Mouse (Mus musculus) liver, adult 2 months (tissue): Measurements from ENCODE around the gene Gm20671. TPM values are rescaled to one million over a fixed set of nuclear protein-coding genes. Genes with fewer than 3 reads are reported as not detected.

Source experiments
- DNase-seq: peaks from one replicate; pipeline ENCODE4 v3.0.0-alpha.2; 2011; ENCODE audit warnings: low read depth, low spot score; ENCODE audit errors: extremely low read depth
- H3K27ac ChIP-seq: fragments of 200-500 bp; replicated peaks from 2 replicates; pipeline ENCODE4 v1.5.1; 2012; ENCODE audit warnings: low read depth, mild to moderate bottlenecking, control low read depth, inconsistent platforms, low read length; ENCODE audit not compliant: insufficient read depth
- H3K27me3 ChIP-seq: fragments of 200-500 bp; 2 replicates; pipeline ENCODE4 v1.6.1; 2012; ENCODE audit warnings: mild to moderate bottlenecking, moderate library complexity, low read length, inconsistent platforms; ENCODE audit not compliant: control insufficient read depth, insufficient read depth
- H3K36me3 ChIP-seq: fragments of 200-500 bp; 2 replicates; pipeline ENCODE4 v1.6.1; 2012; ENCODE audit warnings: low read length, inconsistent platforms; ENCODE audit not compliant: control insufficient read depth, insufficient read depth
- H3K4me1 ChIP-seq: fragments of 200-500 bp; 2 replicates; pipeline ENCODE4 v1.6.1; 2011; ENCODE audit warnings: low read length; ENCODE audit not compliant: control insufficient read depth, insufficient read depth
- H3K4me3 ChIP-seq: fragments of 200-500 bp; 2 replicates; pipeline ENCODE4 v1.5.1; 2011; ENCODE audit warnings: low read depth, mild to moderate bottlenecking, control low read depth, low read length, moderate library complexity; ENCODE audit not compliant: insufficient read depth
- H3K79me2 ChIP-seq: fragments of 200-500 bp; 2 replicates; pipeline ENCODE4 v1.6.1; 2012; ENCODE audit warnings: inconsistent platforms, mild to moderate bottlenecking, low read length, moderate library complexity; ENCODE audit not compliant: control insufficient read depth, insufficient read depth
- H3K9ac ChIP-seq: fragments of 200-500 bp; 2 replicates; pipeline ENCODE4 v1.6.1; 2012; ENCODE audit warnings: low read depth, mild to moderate bottlenecking, control low read depth, inconsistent platforms, low read length
- CTCF ChIP-seq: fragments of 200-500 bp; IDR thresholded peaks from 2 replicates; pipeline ENCODE4 v1.5.1; 2011; ENCODE audit warnings: low read depth, low read length, control low read depth
- POLR2A ChIP-seq: fragments of 200-500 bp; IDR thresholded peaks from 2 replicates; pipeline ENCODE4 v1.6.1; 2011; ENCODE audit warnings: low read length, control low read depth; ENCODE audit not compliant: insufficient read depth; ENCODE audit errors: extremely low read depth
- WGBS: fragments of 180-500 bp; shearing (Covaris S2); methylation state at CpG from one replicate; pipeline ENCODE4 v1.1.7; 2018; 5-methylcytosine and 5-hydroxymethylcytosine counted together
- polyA plus RNA-seq: library from polyadenylated mRNA; depleted of rRNA; stranded (reverse); fragments of >200 nt; gene quantifications from 2 replicates; pipeline ENCODE4 v1.2.3, GENCODE M21; 2012; rRNA removed
- total RNA-seq: library from RNA; depleted of rRNA; stranded (reverse); fragments of >200 nt; gene quantifications from 2 replicates; pipeline ENCODE4 v1.2.3, GENCODE M21; 2014; rRNA removed

Gm20671 gene
- total RNA-seq (not detected in 2 replicates), polyA plus RNA-seq (2.3 and 3.2 TPM in 2 replicates)

GRCm38 (mm10) chr5:32827009-32827408 is at the start of gene Gm20671:
TSS of gene Gm20671 (minus strand) at chr5:32827109.
- WGBS: 84% methylated on average over 7 of the region's 7 CpGs
- Histone ChIP-seq H3K36me3 (peaks cover 50% of the 10 kb centered on the region), H3K4me1 (no peaks in the 10 kb centered on the region), H3K79me2 (no peaks in the 10 kb centered on the region), H3K4me3 (no peak within 1 kb of the TSS), H3K27me3 (no peaks in the 10 kb centered on the region), H3K9ac (no peak within 1 kb of the TSS), H3K27ac (no peak within 1 kb of the TSS)
- TF ChIP-seq CTCF: no peak
- no peak for TF ChIP-seq POLR2A
- no peak for DNase-seq

GRCm38 (mm10) chr5:32872346-32872745 is 45.4 kb upstream of the Gm20671 start:
- no peak for TF ChIP-seq POLR2A
- TF ChIP-seq CTCF: no peak
- Histone ChIP-seq H3K36me3 (peaks cover 31% of the 10 kb centered on the region), H3K4me3 (no peak overlapping the region), H3K27me3 (no peaks in the 10 kb centered on the region), H3K9ac (no peak overlapping the region), H3K27ac (no peak overlapping the region), H3K79me2 (no peaks in the 10 kb centered on the region), H3K4me1 (no peaks in the 10 kb centered on the region)
- no peak for DNase-seq
- WGBS: 97% methylated on average over 5 of the region's 5 CpGs

GRCm38 (mm10) chr5:32869389-32870024 is 42.6 kb upstream of the Gm20671 start:
- no peak for DNase-seq
- H3K4me1 ChIP-seq: peaks cover 3% of the 10 kb centered on the region; the same call in 1 of the 2 replicates
- H3K27me3 ChIP-seq: no peaks in the 10 kb centered on the region
- H3K4me3 ChIP-seq: no peak overlapping the region
- peaks cover 24% of the 10 kb centered on the region for H3K36me3 ChIP-seq
- 96% methylated on average over 5 of the region's 5 CpGs for WGBS
- no peak overlapping the region for H3K27ac ChIP-seq
- TF ChIP-seq POLR2A: no peak
- no peak for TF ChIP-seq CTCF
- no peak overlapping the region for H3K9ac ChIP-seq
- H3K79me2 ChIP-seq: no peaks in the 10 kb centered on the region; the same call in 1 of the 2 replicates

- H3K27ac ChIP-seq: peak within 1 kb of the TSS; percentile 52
- under 1% methylated on average over 63 of the region's 64 CpGs for WGBS
- DNase-seq: peak; percentile 97
- no peaks in the 10 kb centered on the region for H3K27me3 ChIP-seq
- peaks cover 8% of the 10 kb centered on the region; the same call in 1 of the 2 replicates for H3K36me3 ChIP-seq
- H3K9ac ChIP-seq: peak within 1 kb of the TSS; percentile 83
- peak within 1 kb of the TSS; percentile 77 for H3K4me3 ChIP-seq
- H3K4me1 ChIP-seq: peaks cover 4% of the 10 kb centered on the region; the same call in 1 of the 2 replicates
- no peak for TF ChIP-seq CTCF
- TF ChIP-seq POLR2A: peak; percentile 58; the same call in 1 of the 2 replicates
- H3K79me2 ChIP-seq: no peaks in the 10 kb centered on the region; the same call in 1 of the 2 replicates
Observed at GRCm38 (mm10) chr5:32863253-32864228, 36.6 kb upstream of the Gm20671 start, which contains the start of gene Depdc5. TSS of gene Depdc5 (plus strand) at chr5:32863701.

GRCm38 (mm10) chr5:32862469-32863132 is 35.7 kb upstream of the Gm20671 start:
- Histone ChIP-seq H3K79me2 (no peaks in the 10 kb centered on the region; the same call in 1 of the 2 replicates), H3K36me3 (no peaks in the 10 kb centered on the region), H3K4me1 (peaks cover 6% of the 10 kb centered on the region; the same call in 1 of the 2 replicates), H3K9ac (no peak overlapping the region), H3K27me3 (no peaks in the 10 kb centered on the region), H3K27ac (no peak overlapping the region), H3K4me3 (no peak overlapping the region)
- WGBS: 20% methylated on average over 6 of the region's 6 CpGs
- TF ChIP-seq POLR2A (no peak), CTCF (no peak)
- DNase-seq: peak; percentile 65
